Mouse (Mus musculus) adrenal gland, postnatal 36 days (tissue): ENCODE results near the gene Ptprg. TPM values are rescaled to one million over a fixed set of nuclear protein-coding genes. Genes with fewer than 3 reads are reported as not detected.
"Not testable (repeated sequence)": the region's sequence is repeated elsewhere in the genome, so short reads cannot be mapped to it uniquely, and the experiment has no call there.

Experiments used
- DNase-seq, 2 experiments: peaks; one replicate each; pipeline ENCODE4 v3.0.0; 2021; ENCODE audit warnings: mixed read lengths in 1 of 2
- total RNA-seq, 2 experiments: library from RNA; stranded (reverse); gene quantifications; 2 replicates each; pipeline ENCODE4 v1.2.3; 2021

Ptprg gene
- total RNA-seq, 2 experiments from 2014 or later = 103 to 108 TPM

GRCm38 (mm10) chr14:12208554-12208953 is 655.2 kb downstream of the Ptprg start:
- peak; percentile 30 to 41 for DNase-seq

- no peak for DNase-seq
Measured at GRCm38 (mm10) chr14:12218544-12219150, 665.3 kb downstream of the Ptprg start.

GRCm38 (mm10) chr14:12219877-12220276 is 666.5 kb downstream of the Ptprg start:
- no peak for DNase-seq

DNA sequence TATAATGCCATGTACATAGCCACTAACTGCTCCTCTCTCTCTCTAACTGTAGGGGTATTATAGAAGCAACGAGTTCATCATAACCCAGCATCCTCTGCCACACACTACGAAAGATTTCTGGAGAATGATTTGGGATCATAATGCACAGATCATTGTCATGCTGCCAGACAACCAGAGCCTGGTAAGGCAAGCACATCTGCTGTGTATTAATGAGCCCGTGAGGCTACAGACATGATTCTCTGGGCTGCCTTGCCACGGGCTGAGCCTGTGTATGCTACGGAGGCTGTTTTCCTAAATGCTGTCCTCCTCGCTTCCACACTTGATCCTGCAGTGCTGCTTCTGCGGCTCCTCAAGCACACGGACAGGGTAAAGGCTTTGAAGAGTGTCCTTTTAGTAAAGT is 667.2 kb downstream of the Ptprg start:
- DNase-seq = no peak

DNA sequence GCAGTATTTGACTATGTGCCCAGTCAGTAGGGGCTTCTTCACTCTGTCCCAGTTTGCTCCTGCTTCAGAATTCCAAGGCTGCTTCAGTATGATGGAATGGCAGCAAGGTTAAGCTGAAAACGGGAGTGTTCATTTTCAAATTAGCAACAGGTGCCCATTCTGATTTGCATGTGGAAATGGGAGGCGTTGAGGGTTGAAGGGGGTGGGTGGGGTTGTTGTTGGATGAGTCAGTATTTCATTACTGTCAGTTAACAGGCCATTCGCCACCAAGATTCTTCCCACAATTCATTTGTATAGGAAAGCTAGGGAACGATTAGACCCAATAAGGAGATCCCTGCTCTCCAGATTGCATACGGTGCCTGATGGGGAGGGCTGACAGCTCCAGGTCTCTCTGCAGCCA is 668.2 kb downstream of the Ptprg start:
- DNase-seq = no peak

DNA sequence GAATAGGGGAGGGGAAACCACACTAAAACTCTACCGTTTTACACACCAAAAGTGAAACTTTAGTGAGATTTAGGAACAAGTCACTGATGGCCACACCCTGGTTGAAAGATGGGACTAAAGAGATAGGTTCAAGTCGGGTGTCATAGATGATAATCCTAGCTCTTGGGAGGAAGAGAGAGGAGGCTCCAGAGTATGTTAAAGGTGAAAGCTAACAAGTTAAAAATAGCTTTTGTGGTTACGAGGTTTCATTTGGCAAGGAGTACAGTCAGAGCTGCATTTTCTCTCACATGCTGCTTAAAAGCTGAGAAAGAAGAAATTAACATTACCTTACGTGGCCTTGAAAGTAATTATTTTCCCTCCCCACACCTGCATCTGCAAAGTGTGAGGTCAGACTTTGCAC is 690.4 kb downstream of the Ptprg start:
- no peak for DNase-seq

GRCm38 (mm10) chr14:12276031-12276430 is 722.7 kb downstream of the Ptprg start:
- DNase-seq = no peak

DNA sequence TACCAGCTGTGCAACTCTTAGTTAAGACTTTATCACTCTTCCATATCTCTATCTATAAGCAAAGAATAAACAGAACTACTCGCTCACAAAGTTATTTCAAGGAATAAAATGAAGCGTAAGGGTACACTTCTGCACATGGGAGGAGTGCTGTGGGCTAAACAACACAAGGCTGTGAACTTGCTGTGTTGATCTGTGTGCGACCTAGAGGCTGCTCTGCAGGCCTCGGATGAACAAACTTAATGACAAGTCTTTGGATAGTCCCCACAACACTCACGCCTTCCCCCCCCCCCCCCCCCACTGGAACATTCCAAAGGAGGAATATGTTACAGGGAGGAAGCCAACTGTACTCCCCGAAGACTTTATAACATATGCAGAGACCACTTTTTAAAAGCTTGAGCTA is 730.3 kb downstream of the Ptprg start, which contains the start of gene Gm49355:
Gm49355 (plus strand) TSS at position 336 of the 400 bp plus-strand sequence.
- DNase-seq = no peak

DNA sequence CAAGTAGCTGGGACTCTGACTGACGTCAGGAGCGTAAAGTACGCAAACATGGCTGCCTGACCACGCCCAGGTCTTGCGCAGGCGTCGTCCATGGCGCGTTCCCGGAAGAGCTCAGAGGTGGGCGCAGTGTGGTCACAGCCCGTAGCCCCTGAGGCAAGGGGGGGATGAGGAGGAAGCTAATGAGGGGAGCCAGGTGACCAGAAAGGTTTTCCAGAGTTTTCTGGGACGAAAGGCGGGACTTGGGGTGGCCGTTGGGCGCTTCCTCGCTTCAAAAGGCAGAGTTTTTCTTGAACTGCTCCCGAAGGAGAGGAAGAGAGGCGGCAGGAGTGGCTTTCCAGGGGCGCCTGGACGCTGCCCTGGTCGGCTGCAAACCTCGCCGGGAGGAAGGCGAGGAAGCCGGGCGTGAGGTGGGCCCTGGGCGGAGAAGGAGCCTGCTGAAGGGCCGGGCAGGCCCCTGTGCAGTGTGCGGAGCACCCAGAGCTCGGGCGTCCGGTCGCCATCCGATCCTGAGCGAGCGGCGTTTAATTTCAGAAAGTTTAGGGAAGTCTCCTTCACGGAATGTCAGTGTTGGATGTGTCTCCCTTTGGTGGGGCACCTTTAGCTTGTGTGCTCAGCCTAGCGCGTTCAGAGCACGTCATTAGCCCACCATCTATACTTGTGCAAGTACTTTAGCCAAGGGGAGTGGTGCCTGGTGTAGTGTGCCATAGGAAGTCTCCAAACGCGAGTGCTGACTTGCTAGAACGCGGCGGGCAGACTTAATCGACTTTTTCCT is 731.0 kb downstream of the Ptprg start, which contains the start of gene 3830406C13Rik:
3830406C13Rik (plus strand) TSS at position 33 of the 772 bp plus-strand sequence.
- DNase-seq = peak; percentile 87 to 91

DNA sequence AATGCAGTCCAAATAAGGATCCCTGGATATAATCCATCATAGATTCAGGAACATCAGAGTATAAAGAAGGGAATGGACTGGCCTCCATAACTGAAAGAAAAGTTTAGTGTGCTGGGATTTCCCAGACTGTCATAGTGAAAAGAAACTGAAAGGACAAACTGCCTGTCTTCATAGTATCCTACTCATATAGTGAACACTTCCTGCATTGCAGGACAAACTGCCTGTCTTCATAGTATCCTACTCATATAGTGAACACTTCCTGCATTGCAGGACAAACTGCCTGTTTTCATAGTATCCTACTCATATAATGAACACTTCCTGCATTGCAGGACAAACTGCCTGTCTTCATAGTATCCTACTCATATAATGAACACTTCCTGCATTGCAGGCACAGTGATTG is 736.4 kb downstream of the Ptprg start:
- not testable (repeated sequence) for DNase-seq

Other genes with a start within 250 kb of the Ptprg start
- gene Gm3839, start 196.8 kb upstream of the Ptprg start, total RNA-seq = under 1 TPM; 0.50 to 0.72 TPM